Mouse (Mus musculus) spleen, postnatal 14 days (tissue): Measurements from ENCODE around the gene Dab1.

Experiments used
- DNase-seq, 2 experiments: peaks; one replicate each; pipeline ENCODE4 v3.0.0; 2021 to 2022; ENCODE audit warnings: low spot score in 2 of 2

Gene Dab1

DNA sequence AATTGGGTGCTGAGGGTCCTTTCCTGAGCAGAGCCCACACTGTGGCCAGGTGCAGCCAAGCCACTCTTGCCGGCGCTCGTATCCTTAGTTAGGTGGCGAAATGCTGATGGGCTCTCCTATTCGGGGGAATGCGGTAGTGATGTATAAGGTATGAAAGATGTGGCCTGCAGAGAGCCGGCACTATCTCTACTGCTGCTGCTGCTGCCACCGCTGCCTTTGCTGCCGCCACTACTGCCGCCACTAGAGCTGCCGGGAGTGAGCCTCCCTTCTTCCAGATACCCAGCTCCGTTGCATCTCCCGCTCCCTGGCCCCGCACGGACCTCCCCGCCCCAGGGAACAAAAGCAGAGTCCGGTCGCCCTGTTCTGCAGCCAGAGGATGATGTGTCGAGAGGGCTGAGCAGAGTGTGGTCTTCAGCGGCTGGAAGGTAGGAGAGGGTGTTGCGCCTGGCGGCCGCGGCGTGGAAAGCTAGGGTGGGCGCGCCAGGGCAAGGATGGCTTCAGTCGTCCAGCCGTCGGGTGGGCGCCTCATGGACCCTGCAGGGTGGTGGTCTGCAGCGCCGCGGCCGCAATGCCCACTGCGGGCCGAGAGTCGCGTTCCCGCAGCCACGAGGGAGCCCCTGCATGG is at the start of gene Dab1:
Gene Dab1, plus strand, starts transcription at position 39 of the 625 bp plus-strand sequence.
- DNase-seq, result no peak

DNA sequence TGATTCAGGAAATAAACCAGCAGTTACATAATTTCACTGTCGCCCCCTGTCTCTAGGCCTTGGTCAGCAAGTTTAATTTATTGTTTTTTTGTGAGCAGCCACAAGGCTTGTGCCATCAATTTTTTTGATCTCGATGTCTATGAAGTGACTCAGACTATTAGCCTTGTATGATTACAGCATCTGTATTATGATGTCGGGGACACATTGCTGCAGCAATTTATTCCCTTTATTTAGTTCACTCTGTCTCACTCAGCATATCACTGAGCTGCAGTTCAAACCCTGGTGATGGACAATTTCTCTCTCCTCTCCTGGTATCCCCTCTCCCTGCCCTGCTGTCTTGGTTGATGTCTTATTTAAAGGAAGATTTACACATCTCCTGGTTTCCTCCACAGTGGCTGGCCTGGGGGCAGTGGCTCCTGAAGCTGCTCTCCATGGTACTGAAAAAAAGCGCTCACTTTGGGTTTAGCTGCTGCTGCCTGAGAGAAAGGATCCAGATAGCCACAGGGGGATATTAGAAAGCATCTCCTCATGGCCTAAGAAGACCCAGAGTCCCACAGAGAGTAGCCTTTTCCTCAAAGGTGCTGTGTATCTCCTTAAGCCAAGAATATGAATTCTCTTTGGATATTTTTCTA is 47.3 kb upstream of the Dab1 start:
- DNase-seq, result no peak

DNA sequence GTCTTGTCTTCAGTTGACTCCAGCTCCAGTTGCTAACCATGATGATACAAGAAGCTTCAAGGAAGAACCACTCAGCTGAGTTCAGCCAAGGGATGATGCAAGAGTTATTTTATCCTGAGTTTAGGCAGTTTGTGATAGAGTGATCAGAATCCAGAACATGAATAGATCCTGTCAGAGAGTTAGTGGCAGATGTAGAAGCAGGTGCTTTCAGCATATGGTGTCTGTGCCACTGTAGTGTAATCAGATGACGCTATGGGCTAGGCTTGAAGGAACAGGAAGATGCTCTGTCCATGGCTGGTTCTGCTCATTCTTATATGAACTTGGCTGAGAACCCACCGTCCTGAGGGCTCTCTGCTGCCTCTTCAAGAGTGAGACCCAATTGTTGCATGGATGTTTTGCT is 43.6 kb upstream of the Dab1 start:
- no peak for DNase-seq

DNA sequence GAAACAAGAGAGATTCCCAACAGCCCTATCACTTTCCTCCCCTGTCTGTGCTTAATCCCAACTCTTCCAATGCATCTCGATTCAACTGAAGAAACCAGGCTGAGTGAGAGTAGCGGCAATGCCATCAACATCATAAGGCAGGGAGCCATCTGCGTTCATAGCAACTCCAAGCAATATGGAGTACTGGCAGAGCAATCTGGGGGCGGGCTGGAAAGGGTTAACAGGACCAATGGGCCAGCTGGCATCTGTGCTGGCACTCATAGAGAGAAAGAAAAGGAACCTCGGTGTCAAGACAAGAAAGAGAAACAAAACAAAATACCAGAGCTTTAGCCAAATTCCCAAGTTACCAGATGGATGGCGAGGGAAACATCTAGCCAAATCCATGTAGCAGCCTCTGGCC is 42.9 kb upstream of the Dab1 start:
- no peak for DNase-seq

DNA sequence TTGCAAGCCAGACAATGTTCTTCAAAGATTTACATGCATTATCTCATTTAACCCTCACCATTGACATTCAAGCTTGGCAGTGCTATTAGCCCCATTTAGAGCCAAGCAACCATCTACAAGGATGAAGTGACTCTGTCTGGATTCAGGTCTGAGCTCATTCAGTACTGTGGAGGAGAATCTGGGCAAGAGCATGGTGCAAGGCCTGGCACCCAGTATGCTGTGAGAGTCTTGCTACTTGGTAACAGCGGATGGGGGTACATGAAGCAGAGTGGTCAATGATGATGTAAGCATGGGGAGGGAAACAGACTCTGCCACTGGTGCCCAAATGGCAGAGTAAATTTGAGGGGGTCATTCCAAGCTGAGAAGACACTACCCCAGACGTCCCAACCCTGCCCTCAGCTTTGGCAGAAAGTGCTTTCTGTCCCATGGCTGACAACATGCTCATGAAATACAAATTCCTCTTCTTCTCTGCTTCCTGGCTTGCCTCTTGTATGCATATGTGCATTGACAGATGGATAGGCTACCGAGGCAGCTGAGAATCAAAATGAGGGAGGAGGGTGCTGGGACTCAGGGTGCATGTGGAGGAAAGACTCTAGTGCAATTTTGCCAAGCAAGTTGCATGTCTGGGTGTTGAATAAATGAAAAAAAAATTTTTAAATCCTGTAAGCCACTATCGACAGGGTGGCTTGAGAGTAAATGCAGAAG is 41.9 kb upstream of the Dab1 start:
- no peak for DNase-seq

GRCm38 (mm10) chr4:103577821-103578220 is 41.3 kb upstream of the Dab1 start:
- no peak for DNase-seq

- DNase-seq, result no peak
Measured at GRCm38 (mm10) chr4:103580021-103580420, 39.1 kb upstream of the Dab1 start.

DNA sequence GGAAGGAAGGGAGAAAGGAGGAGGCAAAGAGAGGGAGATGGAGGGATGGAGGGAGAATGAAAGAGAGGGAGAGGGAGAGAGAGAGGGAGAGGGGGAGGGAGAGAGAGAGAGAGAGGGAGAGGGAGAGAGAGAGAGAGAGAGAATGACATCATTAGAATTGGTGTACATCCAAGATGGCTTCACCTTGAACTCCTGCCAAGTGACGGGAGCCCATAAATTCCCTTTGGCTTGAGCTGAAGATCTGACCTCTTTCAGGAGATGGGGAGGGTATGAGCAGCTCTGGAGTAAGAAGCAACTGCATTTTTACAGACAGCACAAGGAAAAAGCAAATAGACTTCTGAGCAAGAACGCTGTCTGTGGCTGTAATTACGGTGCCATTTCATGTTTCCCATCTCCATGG is 4.1 kb upstream of the Dab1 start:
- no peak for DNase-seq

DNA sequence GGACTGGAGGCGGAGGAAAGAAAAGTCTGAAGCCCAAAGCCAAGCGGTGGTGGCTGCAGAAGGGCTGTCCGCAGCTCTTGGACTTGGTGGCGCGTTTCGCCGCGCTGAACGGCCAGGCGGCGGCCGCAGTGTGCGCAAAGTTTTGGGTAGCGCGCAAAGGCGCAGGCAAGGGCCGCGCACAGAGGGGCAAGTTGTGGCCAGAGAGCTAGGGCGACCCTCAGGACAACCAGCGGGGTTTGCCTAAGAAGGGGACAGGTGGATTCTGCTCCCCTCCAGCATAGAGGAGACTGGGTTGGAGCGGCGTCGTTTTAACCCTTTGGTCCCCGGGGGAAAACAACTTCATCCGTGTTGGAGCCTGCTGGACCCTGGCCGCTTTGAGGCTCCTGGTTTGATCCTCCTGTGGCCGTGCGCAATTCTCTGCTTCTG is 800 bp downstream of the Dab1 start:
- DNase-seq, result no peak

DNA sequence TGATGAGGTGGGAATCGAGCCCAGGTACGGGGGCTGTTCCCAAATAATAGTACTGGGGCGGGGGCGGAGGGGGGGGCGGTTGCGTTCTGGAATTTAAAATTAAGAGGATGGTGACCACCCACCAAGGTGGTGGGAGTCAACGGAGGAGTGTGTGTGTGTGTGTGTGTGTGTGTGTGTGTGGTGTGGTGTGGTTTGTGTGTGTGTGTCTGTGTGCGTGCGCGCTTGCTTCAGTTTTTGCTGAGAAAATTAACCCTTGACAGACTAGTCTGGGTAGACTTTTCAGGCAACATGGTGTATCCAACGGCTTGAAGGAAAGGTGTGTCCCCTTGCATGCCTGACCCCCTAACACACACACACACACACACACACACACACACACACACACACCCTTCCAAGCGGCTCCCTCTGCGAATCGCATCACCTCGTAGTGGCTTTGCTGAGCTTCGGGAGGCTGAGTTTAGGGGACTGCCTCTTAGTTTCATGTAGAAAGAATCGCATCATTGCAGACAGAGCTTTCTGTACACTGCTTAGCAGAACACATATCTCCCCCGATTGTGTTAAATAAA is 1.5 kb downstream of the Dab1 start:
- DNase-seq, result no peak

GRCm38 (mm10) chr4:103621586-103621985 is 2.4 kb downstream of the Dab1 start:
- no peak for DNase-seq

DNA sequence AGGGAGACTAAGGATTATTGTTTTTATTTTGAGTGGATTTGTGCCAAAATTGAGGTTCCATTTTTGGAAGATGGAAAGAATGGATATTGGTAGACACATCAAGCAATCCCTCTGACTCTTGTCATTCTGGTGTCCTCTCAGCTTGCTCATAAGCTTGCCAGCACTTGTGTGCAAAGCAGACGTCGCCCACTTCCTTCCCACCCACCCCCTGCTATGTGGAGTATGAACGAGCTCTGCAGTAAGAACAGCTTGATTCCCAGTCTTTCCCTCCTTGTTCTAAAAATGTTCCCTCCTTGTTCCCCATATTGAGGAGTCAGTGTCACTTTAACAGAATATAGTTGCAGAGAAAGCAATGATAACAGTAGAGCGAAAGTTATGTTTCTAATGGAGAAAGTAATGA is 11.0 kb downstream of the Dab1 start:
- no peak for DNase-seq

DNA sequence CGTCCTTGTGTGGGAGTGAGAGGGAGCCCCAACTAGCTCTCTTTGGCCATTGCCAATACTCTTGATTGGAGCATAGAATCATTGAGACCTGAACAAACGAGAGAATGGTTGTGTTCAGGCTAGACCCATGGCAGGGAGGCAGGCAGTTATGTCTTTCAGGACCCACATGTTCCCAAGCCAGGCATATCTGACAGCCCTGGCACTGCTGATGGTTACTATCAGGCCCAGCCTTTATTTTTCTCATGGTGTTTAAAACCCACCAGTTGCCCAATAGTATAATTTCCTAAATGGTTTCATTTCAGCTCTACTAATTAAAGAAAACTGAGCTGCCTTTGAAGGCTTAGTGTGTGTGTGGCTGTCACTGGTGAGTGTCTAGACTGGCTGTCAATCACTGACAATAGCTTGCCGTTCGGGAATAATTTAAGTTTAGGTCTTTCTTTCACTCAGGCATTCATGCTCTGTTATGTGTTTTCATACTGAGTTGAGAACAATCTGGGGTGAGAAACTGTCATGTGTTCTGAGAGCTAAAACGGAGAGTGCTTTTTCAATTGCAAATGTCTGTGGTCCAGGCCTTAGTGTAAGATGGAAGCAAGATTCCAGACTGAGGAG is 17.1 kb downstream of the Dab1 start:
- no peak for DNase-seq

- DNase-seq, result no peak
Measured at GRCm38 (mm10) chr4:103648209-103648896, 29.2 kb downstream of the Dab1 start.

DNA sequence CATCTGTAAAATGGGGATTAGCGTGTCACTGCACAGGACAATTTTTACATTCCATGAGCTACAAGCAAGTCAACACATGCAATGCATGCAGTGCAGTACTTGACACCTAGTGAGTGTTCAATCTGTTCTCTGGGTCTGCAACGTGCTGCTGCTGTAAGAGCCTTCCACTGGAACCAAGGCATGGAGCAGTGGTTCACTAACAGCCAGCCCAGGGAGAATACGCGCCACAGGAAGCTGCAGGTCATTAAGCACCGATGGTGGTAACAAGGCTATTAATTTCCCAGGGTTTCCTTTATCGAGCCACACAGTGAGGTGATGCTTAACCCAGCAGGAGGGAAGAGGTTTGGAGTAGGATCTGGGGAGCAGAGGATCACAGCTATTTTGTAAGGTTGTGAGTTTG is 36.6 kb downstream of the Dab1 start:
- no peak for DNase-seq

DNA sequence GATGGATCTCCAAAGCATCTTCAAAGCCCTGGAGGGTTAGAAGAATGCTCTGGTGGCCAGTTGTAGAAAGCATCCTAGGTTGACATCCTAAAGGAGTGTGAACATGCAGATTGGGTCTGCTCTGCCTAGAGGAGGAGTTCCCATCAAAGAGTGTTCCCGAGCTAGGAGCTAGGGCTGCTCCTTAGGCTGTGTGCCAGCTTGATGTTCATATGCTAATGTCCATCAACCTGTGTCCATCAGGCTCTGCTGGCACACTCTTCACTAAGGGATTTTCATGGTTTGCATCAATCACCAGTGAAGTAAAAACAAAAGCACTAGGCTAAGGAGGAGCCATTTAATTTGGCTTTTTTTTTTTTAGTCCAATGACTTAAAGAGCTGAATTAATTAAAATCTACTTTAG is 42.2 kb downstream of the Dab1 start:
- DNase-seq, result no peak

- DNase-seq, result no peak
Measured at GRCm38 (mm10) chr4:103667438-103667837, 48.3 kb downstream of the Dab1 start.

DNA sequence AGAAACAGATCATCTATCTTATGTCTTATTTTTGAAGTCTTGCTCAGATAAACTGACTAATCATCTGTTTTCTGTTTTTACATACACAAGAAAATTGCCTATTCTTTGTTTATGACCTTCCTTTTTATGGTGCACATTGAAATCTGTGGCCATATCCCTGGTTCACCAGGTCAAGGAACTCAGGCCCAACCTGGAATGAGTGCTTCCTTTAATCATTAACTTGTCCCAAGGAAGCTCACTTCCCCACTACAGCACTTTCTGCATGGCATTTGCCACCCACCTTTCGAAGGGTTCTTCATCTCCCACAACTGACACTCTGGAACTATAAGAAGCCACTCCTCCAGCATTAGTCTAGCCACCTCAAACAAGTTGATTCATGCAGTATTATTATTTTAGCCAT is 58.0 kb downstream of the Dab1 start:
- no peak for DNase-seq

DNA sequence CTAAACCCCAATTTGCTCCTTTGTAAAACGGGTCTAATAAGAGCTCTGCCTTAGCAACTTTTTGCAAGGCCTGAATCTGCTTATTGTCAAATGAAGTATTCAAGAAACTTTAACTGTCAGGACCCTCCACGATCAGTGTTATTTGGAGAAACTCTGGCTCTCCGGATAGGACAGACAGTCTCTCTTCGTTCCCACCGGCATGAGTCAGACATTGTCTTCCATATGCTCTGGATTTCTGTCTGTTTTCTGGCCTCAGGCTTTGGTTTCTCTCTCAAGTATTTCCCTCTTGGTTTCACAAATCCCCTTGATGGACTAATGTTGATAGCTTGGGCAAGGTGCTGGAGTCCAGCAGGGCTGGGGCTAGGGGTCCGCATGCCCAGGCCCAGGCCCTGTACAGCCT is 59.3 kb downstream of the Dab1 start:
- DNase-seq, result no peak

- no peak for DNase-seq
Measured at GRCm38 (mm10) chr4:103685136-103685535, 66.0 kb downstream of the Dab1 start.

DNA sequence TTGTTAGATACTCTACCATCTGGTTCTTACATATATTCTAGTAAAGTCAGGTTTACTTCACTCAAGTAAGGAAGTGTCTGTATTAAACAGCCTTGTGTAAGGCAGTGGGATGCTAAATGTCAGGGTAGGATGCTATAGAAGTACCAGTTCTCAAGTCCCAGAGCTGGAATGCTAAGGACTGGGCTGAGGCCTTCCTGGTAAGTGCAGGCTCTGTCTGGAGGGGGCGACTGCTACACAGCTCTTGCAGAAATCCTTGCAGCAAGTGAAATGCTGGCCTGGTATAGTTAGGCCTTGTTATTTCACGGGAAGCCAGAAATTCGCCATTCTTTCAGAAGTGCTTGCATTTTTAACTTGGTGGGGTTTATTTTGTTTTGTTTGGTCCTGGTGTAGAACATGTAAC is 72.6 kb downstream of the Dab1 start:
- DNase-seq, result no peak

- no peak for DNase-seq
Measured at GRCm38 (mm10) chr4:103699755-103700154, 80.6 kb downstream of the Dab1 start.
